Mouse (Mus musculus) myocyte (in vitro differentiated cells): ENCODE data around the gene Thbs3. TPM values are rescaled to one million over a fixed set of nuclear protein-coding genes. Genes with fewer than 3 reads are reported as not detected.

Experiments
- H3K27me3 ChIP-seq: one replicate; pipeline ENCODE4 v1.6.1; 2011; ENCODE audit not compliant: control insufficient read depth, insufficient read depth, insufficient read length
- H3K36me3 ChIP-seq: one replicate; pipeline ENCODE4 v1.6.1; 2011; ENCODE audit not compliant: control insufficient read depth, insufficient read depth
- H3K4me2 ChIP-seq: one replicate; pipeline ENCODE4 v1.6.1; 2011; ENCODE audit warnings: low read depth, control low read depth
- H3K4me3 ChIP-seq: one replicate; pipeline ENCODE4 v1.5.1; 2011; ENCODE audit warnings: mild to moderate bottlenecking, control low read depth, moderate library complexity
- H3K79me2 ChIP-seq: one replicate; pipeline ENCODE4 v1.6.1; 2011; ENCODE audit not compliant: control insufficient read depth, insufficient read depth
- H3ac ChIP-seq: one replicate; pipeline ENCODE4 v1.6.1; 2011; ENCODE audit not compliant: control insufficient read depth, insufficient read length
- CEBPB ChIP-seq: IDR thresholded peaks from 2 replicates; pipeline ENCODE4 v1.6.1; 2011; ENCODE audit warnings: mild to moderate bottlenecking, moderate library complexity; ENCODE audit not compliant: poor library complexity, insufficient read depth, severe bottlenecking
- E2F4 ChIP-seq: IDR thresholded peaks from one replicate; pipeline ENCODE4 v1.6.1; 2011; ENCODE audit warnings: mild to moderate bottlenecking, control low read depth, moderate library complexity; ENCODE audit not compliant: insufficient read depth
- MAX ChIP-seq: IDR thresholded peaks from one replicate; pipeline ENCODE4 v1.6.1; 2011; ENCODE audit warnings: low read depth, mild to moderate bottlenecking, control low read depth
- MYOD1 ChIP-seq, 3 experiments: IDR thresholded peaks; one replicate each; pipeline ENCODE4 v1.6.1; 2011; ENCODE audit warnings: control low read depth in 2 of 3, low read depth in 2 of 3, mild to moderate bottlenecking in 2 of 3, moderate library complexity in 1 of 3; ENCODE audit not compliant: insufficient read length in 2 of 3, control insufficient read depth in 1 of 3
- MYOG ChIP-seq, 3 experiments: IDR thresholded peaks; one replicate each; pipeline ENCODE4 v1.6.1; 2011; ENCODE audit warnings: control low read depth in 2 of 3, low read depth in 2 of 3, mild to moderate bottlenecking in 2 of 3; ENCODE audit not compliant: insufficient read length in 2 of 3, control insufficient read depth in 1 of 3, insufficient read depth in 1 of 3
- POLR2A ChIP-seq: IDR thresholded peaks from one replicate; pipeline ENCODE4 v1.6.1; 2011; ENCODE audit warnings: low read depth, mild to moderate bottlenecking, control low read depth, moderate library complexity; ENCODE audit not compliant: insufficient read length
- POLR2AphosphoS2 ChIP-seq: IDR thresholded peaks from one replicate; pipeline ENCODE4 v1.6.1; 2011; ENCODE audit warnings: low read depth, control low read depth; ENCODE audit not compliant: insufficient read length
- REST ChIP-seq: IDR thresholded peaks from one replicate; pipeline ENCODE4 v1.6.1; 2011; ENCODE audit warnings: mild to moderate bottlenecking, control low read depth, moderate library complexity; ENCODE audit not compliant: insufficient read depth, insufficient read length
- SRF ChIP-seq: IDR thresholded peaks from one replicate; pipeline ENCODE4 v1.6.1; 2011; ENCODE audit warnings: low read depth; ENCODE audit not compliant: control insufficient read depth, insufficient read length
- TCF12 ChIP-seq: IDR thresholded peaks from one replicate; pipeline ENCODE4 v1.6.1; 2011; ENCODE audit warnings: mild to moderate bottlenecking, control low read depth; ENCODE audit not compliant: poor library complexity, insufficient read depth, severe bottlenecking
- TCF3 ChIP-seq: IDR thresholded peaks from one replicate; pipeline ENCODE4 v1.6.1; 2011; ENCODE audit warnings: low read depth, control low read depth; ENCODE audit not compliant: insufficient read length
- USF1 ChIP-seq: IDR thresholded peaks from one replicate; pipeline ENCODE4 v1.6.1; 2011; ENCODE audit warnings: low read depth, mild to moderate bottlenecking, control low read depth, moderate library complexity
- polyA plus RNA-seq: library from polyadenylated mRNA; unstranded; fragments of >200 nt; fragmentation: generic; extraction: Trizol; gene quantifications from one replicate; pipeline ENCODE4 v1.2.1, GENCODE M21; 2012; ENCODE audit warnings: missing spikeins

Thbs3 gene
- polyA plus RNA-seq, 1 experiment: 5.9 TPM

- Histone ChIP-seq H3K27me3 (no peaks in the 10 kb centered on the region), H3K36me3 (no peaks in the 10 kb centered on the region), H3K4me3 (no peak overlapping the region), H3ac (no peak overlapping the region), H3K79me2 (no peaks in the 10 kb centered on the region), H3K4me2 (no peak overlapping the region)
- TF ChIP-seq SRF (no peak), CEBPB (no peak), TCF12 (no peak), POLR2AphosphoS2 (no peak), POLR2A (no peak), TCF3 (no peak), MAX (no peak), REST (no peak), MYOG (IDR thresholded peaks at IDR 0.05; ENCODE audit: control insufficient read depth in 1 of 3, insufficient read depth in 1 of 3, insufficient read length in 2 of 3, low read depth in 2 of 3) (no peak), E2F4 (no peak), USF1 (no peak), MYOD1 (IDR thresholded peaks at IDR 0.05; ENCODE audit: control insufficient read depth in 1 of 3, insufficient read length in 2 of 3, low read depth in 2 of 3) (no peak)
Measured at GRCm38 (mm10) chr3:89231772-89232275, 16.8 kb downstream of the Thbs3 start.

DNA sequence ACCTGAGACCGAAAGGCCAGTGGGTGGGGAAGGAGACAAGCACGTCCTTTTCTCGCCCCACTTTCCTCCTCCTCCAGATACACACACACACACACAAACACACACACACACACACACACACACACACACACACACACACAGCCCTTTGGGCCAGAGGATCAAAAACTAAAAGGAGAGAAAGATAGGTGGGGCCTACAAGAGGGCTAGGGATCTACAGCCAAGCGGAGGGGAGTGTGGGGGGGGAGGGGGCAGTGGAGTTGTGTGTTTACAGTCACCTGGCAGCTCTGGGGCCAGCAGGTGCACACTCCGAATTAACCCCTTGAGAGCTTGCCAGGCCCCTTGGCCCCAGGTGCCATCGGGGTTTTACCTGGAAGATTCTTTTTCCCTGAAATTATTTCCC is 17.6 kb downstream of the Thbs3 start:
- no peak overlapping the region for H3K4me3 ChIP-seq
- no peak overlapping the region for H3ac ChIP-seq
- H3K27me3 ChIP-seq: no peaks in the 10 kb centered on the region
- H3K36me3 ChIP-seq: no peaks in the 10 kb centered on the region
- TF ChIP-seq MYOD1 (IDR thresholded peaks at IDR 0.05; ENCODE audit: control insufficient read depth in 1 of 3, insufficient read length in 2 of 3, low read depth in 2 of 3) (no peak), TCF3 (no peak), USF1 (no peak), E2F4 (no peak), MYOG (IDR thresholded peaks at IDR 0.05; ENCODE audit: control insufficient read depth in 1 of 3, insufficient read depth in 1 of 3, insufficient read length in 2 of 3, low read depth in 2 of 3) (no peak), POLR2A (no peak), SRF (no peak), REST (no peak), MAX (no peak), TCF12 (no peak), POLR2AphosphoS2 (no peak), CEBPB (no peak)
- H3K4me2 ChIP-seq: no peak overlapping the region
- no peaks in the 10 kb centered on the region for H3K79me2 ChIP-seq

GRCm38 (mm10) chr3:89233562-89234110 is 18.7 kb downstream of the Thbs3 start:
- no peaks in the 10 kb centered on the region for H3K79me2 ChIP-seq
- TF ChIP-seq CEBPB (no peak), REST (no peak), USF1 (no peak), POLR2AphosphoS2 (no peak), TCF3 (no peak), TCF12 (no peak), MYOD1 (IDR thresholded peaks at IDR 0.05; ENCODE audit: control insufficient read depth in 1 of 3, insufficient read length in 2 of 3, low read depth in 2 of 3) (no peak), SRF (no peak), E2F4 (no peak), POLR2A (no peak)
- no peak overlapping the region for H3K4me3 ChIP-seq
- no peaks in the 10 kb centered on the region for H3K27me3 ChIP-seq
- H3ac ChIP-seq: no peak overlapping the region
- H3K4me2 ChIP-seq: no peak overlapping the region
- no peaks in the 10 kb centered on the region for H3K36me3 ChIP-seq

DNA sequence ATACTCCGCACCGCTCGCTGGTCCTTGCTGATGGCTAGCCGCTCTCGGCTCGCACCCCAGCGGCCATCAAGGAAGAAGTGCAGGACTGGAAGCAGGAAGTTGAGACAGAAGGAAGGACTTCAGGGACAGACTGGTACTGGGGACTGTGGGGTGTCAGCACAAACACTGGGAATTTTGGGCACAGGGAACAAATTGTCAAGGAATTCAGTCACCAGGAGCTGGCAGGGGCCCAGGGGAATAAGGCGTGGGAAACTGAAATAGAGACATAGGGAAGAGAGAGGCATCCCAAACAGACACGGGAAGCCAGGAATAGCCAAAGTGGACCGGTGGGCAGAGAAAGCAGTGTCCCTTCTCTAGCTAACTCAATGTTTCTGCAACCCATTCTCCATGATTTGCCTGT is 21.5 kb downstream of the Thbs3 start:
- TF ChIP-seq MAX (no peak), POLR2AphosphoS2 (no peak), TCF12 (no peak), MYOD1 (IDR thresholded peaks at IDR 0.05; ENCODE audit: control insufficient read depth in 1 of 3, insufficient read length in 2 of 3, low read depth in 2 of 3) (no peak), USF1 (no peak), SRF (no peak), REST (no peak), POLR2A (no peak), MYOG (IDR thresholded peaks at IDR 0.05; ENCODE audit: control insufficient read depth in 1 of 3, insufficient read depth in 1 of 3, insufficient read length in 2 of 3, low read depth in 2 of 3) (no peak), TCF3 (no peak)
- H3K4me2 ChIP-seq: no peak overlapping the region
- peaks cover 1% of the 10 kb centered on the region for H3K36me3 ChIP-seq
- no peak overlapping the region for H3ac ChIP-seq
- no peaks in the 10 kb centered on the region for H3K79me2 ChIP-seq
- no peak overlapping the region for H3K4me3 ChIP-seq
- no peaks in the 10 kb centered on the region for H3K27me3 ChIP-seq
